Mouse (Mus musculus): ENCODE measurements around the gene Prkag1. TPM values are rescaled to one million over a fixed set of nuclear protein-coding genes. Genes with fewer than 3 reads are reported as not detected.

Prkag1 gene
- polyA plus RNA-seq, 1 experiment from 2014 or later, result 40.2 TPM

GRCm38 (mm10) chr15:98798903-98799302, 32.4 kb downstream of the Prkag1 start:
- WGBS (ENCODE audit: missing documents), result 92% methylated on average over 2 of the region's 3 CpGs
- Histone ChIP-seq H3K4me3 (ENCODE audit: inconsistent target) (no peak overlapping the region), H3K27ac (no peak overlapping the region), H3K79me2 (ENCODE audit: inconsistent target) (no peaks in the 10 kb centered on the region), H3K36me3 (ENCODE audit: inconsistent target) (no peaks in the 10 kb centered on the region)

GRCm38 (mm10) chr15:98797835-98798492, 33.4 kb downstream of the Prkag1 start:
- Histone ChIP-seq H3K79me2 (ENCODE audit: inconsistent target) (no peaks in the 10 kb centered on the region), H3K4me3 (ENCODE audit: inconsistent target) (no peak overlapping the region), H3K36me3 (ENCODE audit: inconsistent target) (no peaks in the 10 kb centered on the region), H3K27ac (no peak overlapping the region)
- 28% methylated on average over 28 of the region's 28 CpGs for WGBS (ENCODE audit: missing documents)

GRCm38 (mm10) chr15:98796803-98797595, 34.3 kb downstream of the Prkag1 start:
- no peaks in the 10 kb centered on the region for H3K36me3 ChIP-seq (ENCODE audit: inconsistent target)
- no peaks in the 10 kb centered on the region for H3K79me2 ChIP-seq (ENCODE audit: inconsistent target)
- no peak overlapping the region for H3K4me3 ChIP-seq (ENCODE audit: inconsistent target)
- 18% methylated on average over 12 of the region's 13 CpGs for WGBS (ENCODE audit: missing documents)
- H3K27ac ChIP-seq, result no peak overlapping the region

- 7% methylated on average over 13 of the region's 13 CpGs for WGBS (ENCODE audit: missing documents)
- H3K79me2 ChIP-seq (ENCODE audit: inconsistent target), result no peaks in the 10 kb centered on the region
- H3K36me3 ChIP-seq (ENCODE audit: inconsistent target), result no peaks in the 10 kb centered on the region
- H3K4me3 ChIP-seq (ENCODE audit: inconsistent target), result no peak overlapping the region
- no peak overlapping the region for H3K27ac ChIP-seq
Measured at GRCm38 (mm10) chr15:98793141-98793698, 38.1 kb downstream of the Prkag1 start.

GRCm38 (mm10) chr15:98792233-98793020, 38.9 kb downstream of the Prkag1 start:
- no peak overlapping the region for H3K4me3 ChIP-seq (ENCODE audit: inconsistent target)
- 5% methylated on average over 65 of the region's 75 CpGs for WGBS (ENCODE audit: missing documents)
- H3K79me2 ChIP-seq (ENCODE audit: inconsistent target), result no peaks in the 10 kb centered on the region
- H3K36me3 ChIP-seq (ENCODE audit: inconsistent target), result no peaks in the 10 kb centered on the region
- no peak overlapping the region for H3K27ac ChIP-seq

GRCm38 (mm10) chr15:98791771-98792170, 39.5 kb downstream of the Prkag1 start:
- Histone ChIP-seq H3K79me2 (ENCODE audit: inconsistent target) (no peaks in the 10 kb centered on the region), H3K4me3 (ENCODE audit: inconsistent target) (no peak overlapping the region)

GRCm38 (mm10) chr15:98791221-98791620, 40.1 kb downstream of the Prkag1 start:
- no peaks in the 10 kb centered on the region for H3K79me2 ChIP-seq (ENCODE audit: inconsistent target)
- no peak overlapping the region for H3K4me3 ChIP-seq (ENCODE audit: inconsistent target)
- WGBS (ENCODE audit: missing documents), result 3% methylated on average over 12 of the region's 12 CpGs
- no peaks in the 10 kb centered on the region for H3K36me3 ChIP-seq (ENCODE audit: inconsistent target)
- H3K27ac ChIP-seq, result no peak overlapping the region

More at GRCm38 (mm10) chr15:98791771-98792170, 39.5 kb downstream of the Prkag1 start:
- Histone ChIP-seq H3K27ac (no peak overlapping the region), H3K36me3 (ENCODE audit: inconsistent target) (no peaks in the 10 kb centered on the region)
- WGBS (ENCODE audit: missing documents), result 3% methylated on average over 23 of the region's 23 CpGs

- Histone ChIP-seq H3K36me3 (ENCODE audit: inconsistent target) (no peaks in the 10 kb centered on the region), H3K4me3 (ENCODE audit: inconsistent target) (no peak overlapping the region), H3K79me2 (ENCODE audit: inconsistent target) (no peaks in the 10 kb centered on the region), H3K27ac (no peak overlapping the region)
- WGBS (ENCODE audit: missing documents), result 2% methylated on average over 23 of the region's 23 CpGs
Measured at GRCm38 (mm10) chr15:98790761-98791160, 40.6 kb downstream of the Prkag1 start.

- 9% methylated on average over 51 of the region's 51 CpGs for WGBS (ENCODE audit: missing documents)
- Histone ChIP-seq H3K36me3 (ENCODE audit: inconsistent target) (no peaks in the 10 kb centered on the region), H3K27ac (no peak within 1 kb of the TSS), H3K79me2 (ENCODE audit: inconsistent target) (no peaks in the 10 kb centered on the region), H3K4me3 (ENCODE audit: inconsistent target) (no peak within 1 kb of the TSS)
Measured at GRCm38 (mm10) chr15:98789661-98790535, 41.4 kb downstream of the Prkag1 start, which contains the start of gene Wnt1. TSS of gene Wnt1 (plus strand) at chr15:98789857.

GRCm38 (mm10) chr15:98788972-98789660, 42.2 kb downstream of the Prkag1 start:
- H3K79me2 ChIP-seq (ENCODE audit: inconsistent target), result no peaks in the 10 kb centered on the region

GRCm38 (mm10) chr15:98787930-98788329, 43.4 kb downstream of the Prkag1 start:
- no peaks in the 10 kb centered on the region for H3K36me3 ChIP-seq (ENCODE audit: inconsistent target)
- no peaks in the 10 kb centered on the region for H3K79me2 ChIP-seq (ENCODE audit: inconsistent target)
- 46% methylated on average over 4 of the region's 4 CpGs for WGBS (ENCODE audit: missing documents)
- H3K4me3 ChIP-seq (ENCODE audit: inconsistent target), result no peak overlapping the region
- no peak overlapping the region for H3K27ac ChIP-seq

More at GRCm38 (mm10) chr15:98788972-98789660, 42.2 kb downstream of the Prkag1 start:
- WGBS (ENCODE audit: missing documents), result 7% methylated on average over 24 of the region's 24 CpGs
- Histone ChIP-seq H3K27ac (no peak overlapping the region), H3K4me3 (ENCODE audit: inconsistent target) (no peak overlapping the region), H3K36me3 (ENCODE audit: inconsistent target) (no peaks in the 10 kb centered on the region)

GRCm38 (mm10) chr15:98785744-98786143, 45.6 kb downstream of the Prkag1 start:
- H3K36me3 ChIP-seq (ENCODE audit: inconsistent target), result no peaks in the 10 kb centered on the region
- no peaks in the 10 kb centered on the region for H3K79me2 ChIP-seq (ENCODE audit: inconsistent target)
- WGBS (ENCODE audit: missing documents), result 70% methylated on average over 7 of the region's 7 CpGs
- no peak overlapping the region for H3K4me3 ChIP-seq (ENCODE audit: inconsistent target)
- H3K27ac ChIP-seq, result no peak overlapping the region

- Histone ChIP-seq H3K4me3 (ENCODE audit: inconsistent target) (no peak overlapping the region), H3K27ac (no peak overlapping the region), H3K79me2 (ENCODE audit: inconsistent target) (no peaks in the 10 kb centered on the region), H3K36me3 (ENCODE audit: inconsistent target) (no peaks in the 10 kb centered on the region)
- WGBS (ENCODE audit: missing documents), result 73% methylated on average over 6 of the region's 6 CpGs
Measured at GRCm38 (mm10) chr15:98781166-98781565, 50.2 kb downstream of the Prkag1 start.
